In the genomic region with DNA sequence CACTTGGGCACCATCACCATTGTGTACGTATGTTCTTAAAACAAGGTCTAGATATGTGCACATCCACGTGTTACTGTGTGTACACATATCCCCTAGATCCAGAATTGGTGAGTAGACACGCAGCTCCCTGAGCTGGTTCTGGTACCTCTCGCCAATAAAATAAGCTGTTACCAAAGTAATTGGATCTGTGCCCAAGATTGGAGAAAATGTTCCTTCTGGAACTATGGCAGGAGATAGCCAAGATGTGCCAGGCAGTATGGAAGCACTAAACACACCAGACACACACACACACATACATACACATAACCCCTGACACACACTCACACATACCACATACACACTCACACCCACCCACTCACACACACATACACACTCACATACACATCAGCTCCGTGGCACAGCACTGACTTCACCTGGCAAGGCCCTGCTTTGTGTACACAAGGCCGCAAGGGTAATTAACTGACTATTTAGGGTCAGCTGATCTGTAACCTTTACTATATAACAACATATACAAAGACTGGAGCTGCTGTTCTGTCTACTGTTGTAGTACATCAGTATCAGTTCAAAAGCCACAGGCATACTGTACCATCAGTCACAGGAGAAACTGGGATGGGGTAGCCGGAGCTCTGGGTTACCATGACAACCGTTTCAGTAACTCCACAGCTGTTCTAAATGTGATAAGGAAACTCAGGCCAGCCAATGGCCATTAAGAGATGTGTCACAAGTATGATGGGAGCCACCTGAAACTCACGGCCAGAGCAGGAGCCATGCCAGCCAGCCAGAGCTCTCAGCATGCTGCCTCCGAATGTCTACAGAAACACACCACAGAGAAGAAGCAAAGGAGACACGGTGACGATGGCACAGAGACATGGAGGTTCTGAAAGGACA, we compare ENCODE assay signal across 14 mouse cellular contexts. TPM values are rescaled to one million over a fixed set of nuclear protein-coding genes. Genes with fewer than 3 reads are reported as not detected.
DNase-seq lines count a peak whose midpoint lies in the region; ATAC-seq and TF ChIP-seq lines count a peak whose summit lies in the region.
"Had no signal": no experiment of that assay in that cellular context is flagged by ENCODE, and none has a peak within 500 bp of the region (broad histone marks: within the 10 kb centered on the region; RNA-seq: fewer than 3 reads in every experiment).

No protein-coding gene starts in this region.

- peak; percentile 40; the same call in 1 of the 2 replicates for ATAC-seq in forebrain, embryonic 14.5 days
- ATAC-seq in forebrain, embryonic 12.5 days (ENCODE audit: low FRiP score) = no peak
- peak; percentile 47 for ATAC-seq in erythroid progenitor cell, adult 5-6 weeks (replicated peaks; ENCODE audit: low FRiP score, poor library complexity, severe bottlenecking)
- no peak for ATAC-seq in activated CD4-positive, CD25-positive, alpha-beta regulatory T cell, adult 4 months

- H3K27me3 ChIP-seq in forebrain, embryonic 14.5 days (replicated peaks; ENCODE audit: control insufficient read depth, insufficient read depth, low read length) = no peaks in the 10 kb centered on the region
- no peaks in the 10 kb centered on the region for H3K27me3 ChIP-seq in forebrain, embryonic 12.5 days
- H3K27me3 ChIP-seq: heart, embryonic 12.5 days had no signal

- peaks cover 13% of the 10 kb centered on the region for H3K4me1 ChIP-seq in forebrain, embryonic 14.5 days (ENCODE audit: control insufficient read depth, insufficient read depth, low read length)
- peaks cover 10% of the 10 kb centered on the region for H3K4me1 ChIP-seq in forebrain, embryonic 12.5 days
- peaks cover 23% of the 10 kb centered on the region for H3K4me1 ChIP-seq in bone marrow, adult 2 months (ENCODE audit: control insufficient read depth, insufficient read depth, low read length)

- intact Hi-C loops in left cerebral cortex, postnatal 10 days (cut with DNase I) = no loop called here

- no peaks in the 10 kb centered on the region for H3K9me3 ChIP-seq in forebrain, embryonic 14.5 days (replicated peaks; ENCODE audit: control insufficient read depth, low read length)
- H3K9me3 ChIP-seq in forebrain, embryonic 12.5 days = no peaks in the 10 kb centered on the region
- H3K9me3 ChIP-seq: heart, embryonic 12.5 days had no signal

- TF ChIP-seq CTCF in bone marrow, adult 2 months (IDR thresholded peaks at IDR 0.05; ENCODE audit: control insufficient read depth, insufficient read depth, low read length) = no peak

- TF ChIP-seq POLR2A in bone marrow, adult 2 months (IDR thresholded peaks at IDR 0.05; ENCODE audit: borderline replicate concordance, control insufficient read depth, low read depth, low read length) = no peak

- H3K4me2 ChIP-seq in forebrain, embryonic 14.5 days (ENCODE audit: low read length) = no peak overlapping the region
- no peak overlapping the region for H3K4me2 ChIP-seq in forebrain, embryonic 12.5 days
- H3K4me2 ChIP-seq: heart, embryonic 12.5 days had no signal

- no peak overlapping the region for H3K9ac ChIP-seq in forebrain, embryonic 14.5 days (ENCODE audit: low read length)
- no peak overlapping the region for H3K9ac ChIP-seq in forebrain, embryonic 12.5 days
- H3K9ac ChIP-seq: heart, embryonic 12.5 days had no signal

- H3K36me3 ChIP-seq in forebrain, embryonic 14.5 days (ENCODE audit: control insufficient read depth, insufficient read depth, low read length) = no peaks in the 10 kb centered on the region
- no peaks in the 10 kb centered on the region for H3K36me3 ChIP-seq in forebrain, embryonic 12.5 days (replicated peaks)
- H3K36me3 ChIP-seq: heart, embryonic 12.5 days had no signal

- H3K4me3 ChIP-seq in forebrain, embryonic 14.5 days (ENCODE audit: low read depth, low read length) = no peak overlapping the region
- H3K4me3 ChIP-seq in forebrain, embryonic 12.5 days (replicated peaks) = no peak overlapping the region
- no peak overlapping the region for H3K4me3 ChIP-seq in bone marrow, adult 2 months (replicated peaks; ENCODE audit: control insufficient read depth, low read depth, low read length)
- H3K4me3 ChIP-seq: erythroblast, embryonic 14.5 days; heart, embryonic 12.5 days had no signal

- peak; percentile 56 for DNase-seq in forebrain, embryonic 14.5 days (ENCODE audit: low spot score)
- DNase-seq in left cerebral cortex, postnatal 10 days (ENCODE audit: extremely low spot score in 1 of 2, low spot score in 2 of 2) = peak; percentile 21 to 46
- no peak for DNase-seq in left cerebral cortex, adult 9 months (ENCODE audit: low spot score in 2 of 2)
- no peak for DNase-seq in spleen, postnatal 10 days (ENCODE audit: low spot score in 2 of 2)
- DNase-seq: embryo, embryonic 11 days; gastrocnemius, postnatal 14 days; kidney, postnatal 25 days; lung, postnatal 14 days had no signal

- H3K27ac ChIP-seq in forebrain, embryonic 14.5 days (ENCODE audit: low read depth, low read length) = no peak overlapping the region
- no peak overlapping the region for H3K27ac ChIP-seq in forebrain, embryonic 12.5 days
- H3K27ac ChIP-seq in bone marrow, adult 2 months (ENCODE audit: control insufficient read depth, insufficient read depth, low read depth, low read length, poor library complexity) = peak overlapping the region; percentile 16; the same call in 1 of the 2 replicates

- 75% methylated on average over 12 of the region's 12 CpGs for WGBS in forebrain, embryonic 14.5 days
- WGBS in forebrain, embryonic 12.5 days = 84% methylated on average over 12 of the region's 12 CpGs
- WGBS in bone marrow, adult 2 months = 82% methylated on average over 12 of the region's 12 CpGs

RNA-seq across cellular contexts. Expression of a gene that starts 38.6 kb away (rescaled TPM):
- 4.7 and 7.3 TPM in 2 replicates for polyA plus RNA-seq in forebrain, embryonic 14.5 days (2014; fragmentation: Nextera tagmentation; extraction: Ambion mirVana)
- 7.2 TPM in 2 replicates for polyA plus RNA-seq in forebrain, embryonic 12.5 days (2016; fragmentation: Nextera tagmentation; extraction: Ambion mirVana)
- total RNA-seq in left cerebral cortex, postnatal 10 days (2021) = 10 to 100 TPM; 17.7 to 19.2 TPM
- polyA plus RNA-seq in bone marrow, adult 2 months (2011; ENCODE audit: insufficient read depth, insufficient read length, low replicate concordance, missing spikeins) = 31.6 and 151 TPM in 2 replicates
- total RNA-seq in erythroid progenitor cell, adult 5-6 weeks (2015; ENCODE audit: low replicate concordance) = 25.2 and 43.2 TPM in 2 replicates
- total RNA-seq in erythroid progenitor cell, adult 5-6 weeks (2017; ENCODE audit: low replicate concordance) = 3.3 and 6.9 TPM in 2 replicates
- 1 to 10 TPM in 1 of 2 experiments, under 1 TPM in 1; 0.41 to 1.4 TPM for polyA plus RNA-seq in activated CD4-positive, CD25-positive, alpha-beta regulatory T cell, adult 4 months (2017; shearing (Covaris generic))

Comparison
In these comparisons a context has a peak if more than half of its experiments do, and no peak if none do; other contexts are left out.
1. ATAC-seq: peak in forebrain, embryonic 14.5 days (single experiment) and erythroid progenitor cell, adult 5-6 weeks (single experiment); none in forebrain, embryonic 12.5 days (single experiment) and activated CD4-positive, CD25-positive, alpha-beta regulatory T cell, adult 4 months (single experiment).
2. DNase-seq: peak in forebrain, embryonic 14.5 days (single experiment) and left cerebral cortex, postnatal 10 days (2 of 2); none in left cerebral cortex, adult 9 months (0 of 2) and spleen, postnatal 10 days (0 of 2).